Mouse (Mus musculus) E14TG2a.4 (cell line): ENCODE measurements around the gene Arrb1.
"Not testable (repeated sequence)": the region's sequence is repeated elsewhere in the genome, so short reads cannot be mapped to it uniquely, and the experiment has no call there.

ENCODE experiments used
- H3K27me3 ChIP-seq: 2 replicates; pipeline ENCODE4 v1.6.1; 2014; ENCODE audit warnings: low read length, control low read depth; ENCODE audit not compliant: insufficient read depth
- H3K36me3 ChIP-seq: 2 replicates; pipeline ENCODE4 v1.6.1; 2014; ENCODE audit warnings: low read length, control low read depth; ENCODE audit not compliant: insufficient read depth
- H3K4me1 ChIP-seq: replicated peaks from 2 replicates; pipeline ENCODE4 v1.6.1; 2014; ENCODE audit warnings: low read depth, low read length, control low read depth
- H3K4me3 ChIP-seq: replicated peaks from 2 replicates; pipeline ENCODE4 v1.5.1; 2014; ENCODE audit warnings: mild to moderate bottlenecking, low read length
- H3K9me3 ChIP-seq: 2 replicates; pipeline ENCODE4 v1.6.1; 2014; ENCODE audit warnings: low read length, control low read depth
- CTCF ChIP-seq: conservative IDR thresholded peaks from 2 replicates; pipeline ENCODE4 v1.5.1; 2014; ENCODE audit warnings: low read length
- NANOG ChIP-seq: IDR thresholded peaks from 2 replicates; pipeline ENCODE4 v1.6.1; 2014; ENCODE audit warnings: borderline replicate concordance, low read length, mixed read lengths
- POU5F1 ChIP-seq: IDR thresholded peaks from 2 replicates; pipeline ENCODE4 v1.6.1; 2014; ENCODE audit warnings: low read length, borderline replicate concordance

The Arrb1 gene

GRCm38 (mm10) chr7:99534901-99535735, at the start of gene Arrb1:
Arrb1 (plus strand) TSS chr7:99535466.
- H3K27me3 ChIP-seq = peaks cover 60% of the 10 kb centered on the region
- H3K4me1 ChIP-seq = peaks cover 80% of the 10 kb centered on the region
- TF ChIP-seq POU5F1 (no peak), CTCF (no peak), NANOG (no peak)
- H3K36me3 ChIP-seq = no peaks in the 10 kb centered on the region
- peak within 1 kb of the TSS; percentile 75 for H3K4me3 ChIP-seq
- H3K9me3 ChIP-seq = no peaks in the 10 kb centered on the region

- Histone ChIP-seq H3K4me3 (no peak overlapping the region), H3K36me3 (no peaks in the 10 kb centered on the region)
Measured at GRCm38 (mm10) chr7:99489708-99490107, 45.6 kb upstream of the Arrb1 start.

GRCm38 (mm10) chr7:99499128-99499527, 36.1 kb upstream of the Arrb1 start:
- H3K4me1 ChIP-seq = no peaks in the 10 kb centered on the region
- TF ChIP-seq POU5F1 = no peak
- no peak for TF ChIP-seq NANOG
- TF ChIP-seq CTCF = no peak
- peaks cover 5% of the 10 kb centered on the region; the same call in 1 of the 2 replicates for H3K27me3 ChIP-seq
- H3K4me3 ChIP-seq = no peak overlapping the region
- peaks cover 2% of the 10 kb centered on the region; the same call in 1 of the 2 replicates for H3K9me3 ChIP-seq
- H3K36me3 ChIP-seq = no peaks in the 10 kb centered on the region

More at GRCm38 (mm10) chr7:99489708-99490107, 45.6 kb upstream of the Arrb1 start:
- TF ChIP-seq POU5F1 (no peak), NANOG (no peak), CTCF (no peak)
- H3K4me1 ChIP-seq = no peaks in the 10 kb centered on the region; the same call in 1 of the 2 replicates
- peaks cover 9% of the 10 kb centered on the region for H3K9me3 ChIP-seq
- no peaks in the 10 kb centered on the region for H3K27me3 ChIP-seq

DNA sequence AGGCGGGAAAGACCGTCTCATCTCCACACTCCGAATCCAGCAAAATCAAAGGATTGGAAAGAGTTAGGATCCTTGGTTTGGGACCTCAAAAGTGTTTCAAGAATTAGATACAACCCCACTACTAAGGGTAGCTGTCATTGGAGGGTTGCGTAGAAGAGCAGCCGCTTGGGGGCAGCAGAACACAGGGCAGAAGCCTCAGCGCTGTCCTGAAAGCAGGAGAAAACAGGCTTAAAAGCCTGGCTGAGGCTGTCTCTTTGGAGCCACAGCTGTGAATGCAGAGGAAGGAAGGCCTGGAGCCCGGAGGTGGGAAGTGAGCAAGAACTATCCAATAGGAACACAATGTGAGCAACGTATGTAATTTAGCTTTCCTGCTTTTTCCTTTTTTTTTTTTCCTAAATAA, 35.1 kb upstream of the Arrb1 start:
- no peaks in the 10 kb centered on the region for H3K9me3 ChIP-seq
- H3K4me3 ChIP-seq = no peak overlapping the region
- TF ChIP-seq CTCF = peak; percentile 63
- TF ChIP-seq NANOG = no peak
- no peak for TF ChIP-seq POU5F1
- H3K4me1 ChIP-seq = no peaks in the 10 kb centered on the region
- H3K36me3 ChIP-seq = no peaks in the 10 kb centered on the region
- H3K27me3 ChIP-seq = peaks cover 4% of the 10 kb centered on the region; the same call in 1 of the 2 replicates

DNA sequence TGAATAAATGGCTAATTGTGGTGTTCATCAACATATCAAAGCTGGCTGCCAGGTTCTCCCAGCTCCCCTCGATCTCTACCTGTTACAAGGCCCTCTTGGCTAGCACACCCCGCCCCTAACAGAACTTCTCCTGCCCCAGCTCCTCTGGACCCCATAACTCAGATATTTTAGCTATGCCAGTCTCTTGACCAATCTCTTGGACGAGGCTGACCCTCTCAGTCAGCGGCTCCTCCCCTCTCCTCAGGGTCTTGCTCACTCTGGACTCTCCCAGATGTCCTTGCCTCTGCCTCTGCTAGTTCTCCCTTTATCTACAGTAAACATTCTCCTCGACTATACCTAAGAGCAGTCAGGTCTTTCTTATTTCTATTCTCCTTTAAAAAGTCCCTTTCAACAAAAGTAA, 34.6 kb upstream of the Arrb1 start:
- TF ChIP-seq POU5F1 (no peak), CTCF (no peak), NANOG (no peak)
- no peaks in the 10 kb centered on the region for H3K36me3 ChIP-seq
- H3K27me3 ChIP-seq = 0 out of 2 replicates have a peak, but pooled peaks cover 2% of the 10 kb centered on the region

GRCm38 (mm10) chr7:99501148-99501547, 34.1 kb upstream of the Arrb1 start:
- no peaks in the 10 kb centered on the region for H3K9me3 ChIP-seq
- H3K4me3 ChIP-seq = no peak overlapping the region
- TF ChIP-seq POU5F1 (no peak), CTCF (no peak), NANOG (no peak)
- no peaks in the 10 kb centered on the region for H3K36me3 ChIP-seq
- H3K4me1 ChIP-seq = no peaks in the 10 kb centered on the region
- H3K27me3 ChIP-seq = 0 out of 2 replicates have a peak, but pooled peaks cover 2% of the 10 kb centered on the region

More for the DNA sequence above, 34.6 kb upstream of the Arrb1 start:
- Histone ChIP-seq H3K9me3 (no peaks in the 10 kb centered on the region), H3K4me1 (no peaks in the 10 kb centered on the region), H3K4me3 (no peak overlapping the region)

DNA sequence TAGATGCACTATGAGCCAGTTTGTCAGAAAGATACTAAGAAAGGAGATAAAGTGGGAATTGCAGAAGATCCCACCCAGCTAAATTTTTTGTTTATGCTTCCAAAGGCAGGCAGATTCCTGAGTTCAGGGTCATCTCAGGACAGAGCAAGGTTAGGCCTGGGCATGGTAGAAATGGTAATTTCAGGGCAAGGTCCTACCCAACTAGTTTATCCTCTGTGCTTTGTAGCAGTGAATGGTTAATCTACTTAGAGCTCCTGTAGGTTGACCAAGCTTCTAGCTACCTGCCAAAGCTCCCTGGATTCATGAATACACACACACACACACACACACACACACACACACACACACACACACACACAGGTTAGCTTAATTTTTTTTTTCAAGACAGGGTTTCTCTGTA, 30.7 kb upstream of the Arrb1 start:
- Histone ChIP-seq H3K4me1 (peaks cover 9% of the 10 kb centered on the region; the same call in 1 of the 2 replicates), H3K36me3 (no peaks in the 10 kb centered on the region), H3K4me3 (no peak overlapping the region), H3K9me3 (no peaks in the 10 kb centered on the region), H3K27me3 (no peaks in the 10 kb centered on the region)
- TF ChIP-seq POU5F1 (no peak), NANOG (no peak), CTCF (no peak)

DNA sequence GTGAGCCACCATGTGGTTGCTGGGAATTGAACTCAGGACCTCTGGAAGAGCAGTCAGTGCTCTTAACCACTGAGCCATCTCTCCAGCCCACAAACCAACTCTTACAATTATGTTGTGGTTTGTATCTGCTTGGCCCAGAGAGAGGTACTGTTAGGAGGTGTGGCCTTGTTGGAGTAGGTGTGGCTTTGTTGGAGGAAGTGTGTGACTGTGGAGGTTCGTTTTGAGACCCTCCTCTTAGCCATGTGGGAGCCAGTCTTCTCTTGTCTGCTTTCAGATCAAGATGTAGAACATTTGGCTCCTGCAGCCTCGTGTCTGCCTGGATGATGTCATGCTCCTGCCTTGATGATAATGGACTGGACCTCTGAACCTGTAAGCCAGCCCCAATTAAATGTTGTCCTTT, 27.1 kb upstream of the Arrb1 start:
- not testable (repeated sequence) for H3K27me3 ChIP-seq, H3K9me3 ChIP-seq, H3K4me3 ChIP-seq, H3K36me3 ChIP-seq
- H3K4me1 ChIP-seq = peaks cover 15% of the 10 kb centered on the region

DNA sequence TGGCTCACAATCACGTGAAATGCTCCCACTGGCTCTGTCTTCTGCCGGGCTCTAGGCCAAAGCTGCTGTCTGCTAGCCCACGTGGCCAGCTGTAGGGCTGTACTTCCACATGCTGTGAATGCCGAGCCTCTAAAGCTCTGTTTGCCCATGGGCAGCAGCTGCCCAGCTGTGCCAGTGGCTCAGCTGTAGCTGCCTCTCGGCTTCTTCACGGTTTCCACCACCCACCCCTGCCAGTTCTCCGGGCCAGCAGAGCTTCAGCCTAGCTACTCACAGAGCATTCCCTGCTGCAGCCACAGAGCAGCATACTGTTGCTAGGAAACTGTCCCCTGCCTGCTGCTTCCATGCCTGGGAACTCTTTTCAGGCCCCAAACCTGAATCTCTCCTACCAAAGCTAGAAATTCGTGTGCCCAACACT, 25.2 kb upstream of the Arrb1 start:
- peaks cover 15% of the 10 kb centered on the region for H3K4me1 ChIP-seq
- H3K27me3 ChIP-seq = no peaks in the 10 kb centered on the region
- TF ChIP-seq NANOG (no peak), CTCF (no peak), POU5F1 (no peak)
- H3K4me3 ChIP-seq = no peak overlapping the region
- H3K36me3 ChIP-seq = no peaks in the 10 kb centered on the region
- H3K9me3 ChIP-seq = no peaks in the 10 kb centered on the region
